Mouse (Mus musculus) heart, postnatal 25 days (tissue): Measurements from ENCODE around the gene Ddx46. TPM values are rescaled to one million over a fixed set of nuclear protein-coding genes. Genes with fewer than 3 reads are reported as not detected.
"Not testable (repeated sequence)": the region's sequence is repeated elsewhere in the genome, so short reads cannot be mapped to it uniquely, and the experiment has no call there.

Source experiments
- DNase-seq: peaks from one replicate; pipeline ENCODE4 v3.0.0; 2022; ENCODE audit warnings: low spot score
- intact Hi-C: fragments of 180-260 bp; cut with DNase I; formaldehyde crosslinking; loops from one replicate; pipeline ENCODE4 v1.15.1; 2025
- total RNA-seq, 2 experiments: library from RNA; stranded (reverse); gene quantifications; 2 replicates each; pipeline ENCODE4 v1.2.3; 2021

Gene Ddx46
- total RNA-seq = 10 to 100 TPM; 18.9 to 23.5 TPM

DNA sequence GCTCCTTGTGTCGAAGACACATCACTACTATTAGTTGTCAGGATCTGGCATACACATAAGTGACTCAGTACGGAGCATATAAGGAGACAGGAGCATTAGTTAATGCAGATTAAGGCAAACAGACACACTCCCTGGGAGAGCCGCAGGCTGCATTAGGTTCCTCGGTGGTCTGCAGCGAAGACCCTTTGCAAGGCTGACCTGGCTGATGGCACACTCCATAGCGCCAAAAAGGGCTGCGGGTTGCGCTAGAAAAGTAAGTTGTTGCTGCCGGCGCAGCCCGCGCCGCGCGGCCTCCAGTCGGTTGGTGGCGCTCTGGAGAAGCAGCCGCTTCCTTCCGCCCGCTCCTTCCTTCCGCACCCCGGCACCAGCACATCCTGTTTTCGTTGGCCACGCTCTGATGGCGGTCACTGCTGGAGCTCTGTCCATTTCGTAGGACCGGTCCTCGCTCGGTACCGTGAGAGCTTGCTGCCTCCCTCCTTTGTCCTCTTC, at the start of gene Ddx46:
TSS of gene Ddx46 (plus strand) at position 389 of the 489 bp plus-strand sequence.
- peak; percentile 68 for DNase-seq

DNA sequence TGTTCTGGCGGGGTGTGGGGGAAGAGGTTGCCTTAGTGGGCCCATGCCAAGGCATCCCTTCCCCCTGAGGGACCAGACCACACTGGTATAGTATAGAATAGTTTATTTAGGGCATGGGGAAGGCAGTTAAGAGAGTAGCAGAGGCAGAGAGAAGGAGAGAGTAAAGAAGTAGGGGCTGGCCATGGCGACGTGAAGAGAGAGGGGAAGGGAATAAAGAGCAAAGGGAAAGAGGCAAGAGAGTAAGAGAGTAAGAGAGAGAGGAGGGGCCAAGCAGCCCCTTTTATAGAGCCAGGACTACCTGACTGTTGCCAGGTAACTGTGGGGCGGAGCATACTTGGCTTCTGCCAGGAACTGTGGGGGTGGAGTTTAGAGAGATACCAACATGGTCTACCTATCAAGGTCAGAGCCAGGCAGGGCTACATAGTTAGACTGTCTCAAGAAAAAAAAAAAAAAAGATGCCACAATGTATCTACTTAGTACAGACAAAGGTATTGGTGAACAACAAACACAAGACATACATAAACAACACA, 42.8 kb upstream of the Ddx46 start:
- intact Hi-C loops = loop anchor here (2.0 kb wide), 1 partner anchor 19 kb away; the partner anchor contains the start of gene Tmed9
- no peak for DNase-seq

More for the DNA sequence above, at the start of gene Ddx46:
- intact Hi-C loops = no loop called here

DNA sequence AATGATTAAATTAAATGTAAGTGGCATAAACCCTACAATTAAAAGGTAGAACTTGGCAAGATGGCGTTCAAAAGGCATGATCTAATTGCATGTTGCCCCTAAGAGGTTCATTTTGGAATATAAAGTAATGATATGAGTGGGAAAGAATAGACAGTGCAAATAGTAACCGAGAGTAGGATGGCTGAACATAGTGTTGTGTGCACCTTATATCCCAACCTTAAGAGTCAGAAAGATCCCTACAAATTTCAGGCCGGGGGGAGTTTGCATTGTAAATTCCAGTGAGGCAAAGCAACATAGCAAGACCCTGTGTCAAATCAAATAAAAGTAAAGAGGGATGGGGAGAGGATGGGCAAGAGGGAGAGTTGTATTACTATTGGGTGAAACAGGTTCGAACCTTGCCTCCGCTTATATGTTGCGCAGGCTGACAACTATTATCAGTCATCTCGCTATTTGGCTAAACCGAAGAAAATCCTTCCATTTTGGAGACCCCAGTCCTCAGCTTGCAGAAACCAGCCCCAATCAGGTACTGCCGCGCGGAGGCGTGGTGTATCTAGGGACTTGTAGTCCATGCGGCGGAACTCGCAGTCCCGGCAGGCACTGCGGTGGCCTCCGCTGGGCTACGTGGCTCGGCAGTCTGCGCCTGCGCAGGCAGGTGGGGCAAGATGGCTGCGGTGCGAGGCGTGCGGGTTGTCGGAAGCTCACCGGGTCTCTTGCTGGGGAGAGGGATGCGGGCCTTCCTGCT, 42.1 kb upstream of the Ddx46 start:
- intact Hi-C loops = no loop called here
- peak; percentile 91 for DNase-seq

DNA sequence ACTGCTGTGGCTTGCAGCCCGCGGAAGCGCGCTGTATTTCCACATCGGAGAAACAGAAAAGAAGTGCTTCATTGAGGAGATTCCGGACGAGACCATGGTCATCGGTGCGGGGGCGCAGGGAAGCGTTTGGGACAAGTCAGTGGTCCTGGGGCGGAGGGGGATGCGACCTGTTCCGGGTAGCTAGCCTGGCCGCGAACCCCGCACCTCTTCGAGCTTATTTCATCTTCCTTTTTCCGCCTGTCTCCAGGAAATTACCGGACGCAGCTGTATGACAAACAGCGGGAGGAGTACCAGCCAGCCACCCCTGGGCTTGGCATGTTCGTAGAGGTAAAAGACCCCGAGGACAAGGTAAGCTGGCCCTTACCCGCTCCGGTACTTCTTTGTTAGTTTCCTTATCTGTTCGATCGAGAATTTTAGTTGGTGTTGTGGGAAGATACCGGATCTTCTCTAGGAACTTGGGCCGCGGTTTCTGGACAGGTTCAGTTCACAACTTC, 41.5 kb upstream of the Ddx46 start:
- DNase-seq = no peak
- intact Hi-C loops = no loop called here

DNA sequence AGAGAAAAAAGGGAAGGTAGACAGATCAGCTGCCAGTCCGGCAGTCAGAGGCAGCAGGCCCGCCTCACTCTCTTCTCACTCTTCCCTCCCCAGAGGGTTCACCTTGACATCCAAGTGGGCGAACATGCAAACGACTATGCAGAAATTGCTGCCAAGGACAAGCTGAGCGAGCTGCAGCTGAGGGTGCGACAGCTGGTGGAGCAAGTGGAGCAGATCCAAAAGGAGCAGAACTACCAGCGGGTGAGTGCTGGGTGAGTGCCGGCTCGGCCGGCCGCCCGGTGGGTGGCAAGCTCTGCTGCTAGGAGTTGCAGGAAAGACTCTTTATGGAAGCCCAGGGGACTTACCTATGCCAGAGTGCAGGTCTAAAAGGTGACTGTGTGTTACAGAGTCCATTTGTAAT, 39.5 kb upstream of the Ddx46 start:
- intact Hi-C loops = no loop called here
- no peak for DNase-seq

DNA sequence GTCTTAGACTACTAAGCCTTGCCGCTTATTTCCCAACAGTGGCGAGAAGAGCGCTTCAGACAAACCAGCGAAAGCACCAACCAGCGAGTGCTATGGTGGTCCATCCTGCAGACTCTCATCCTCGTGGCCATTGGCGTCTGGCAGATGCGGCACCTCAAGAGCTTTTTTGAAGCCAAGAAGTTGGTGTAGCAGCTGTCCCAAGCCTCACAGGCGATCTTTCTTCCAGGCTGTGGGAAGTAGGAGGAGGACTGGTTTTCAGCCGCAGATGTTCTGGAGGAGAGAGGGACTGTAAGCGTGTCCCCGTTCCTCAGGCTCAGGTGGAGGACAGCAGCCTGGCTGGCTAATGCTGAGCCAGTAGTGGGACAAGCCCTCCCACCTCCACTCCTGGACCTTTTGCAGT, 38.0 kb upstream of the Ddx46 start:
- no peak for DNase-seq
- intact Hi-C loops = no loop called here

DNA sequence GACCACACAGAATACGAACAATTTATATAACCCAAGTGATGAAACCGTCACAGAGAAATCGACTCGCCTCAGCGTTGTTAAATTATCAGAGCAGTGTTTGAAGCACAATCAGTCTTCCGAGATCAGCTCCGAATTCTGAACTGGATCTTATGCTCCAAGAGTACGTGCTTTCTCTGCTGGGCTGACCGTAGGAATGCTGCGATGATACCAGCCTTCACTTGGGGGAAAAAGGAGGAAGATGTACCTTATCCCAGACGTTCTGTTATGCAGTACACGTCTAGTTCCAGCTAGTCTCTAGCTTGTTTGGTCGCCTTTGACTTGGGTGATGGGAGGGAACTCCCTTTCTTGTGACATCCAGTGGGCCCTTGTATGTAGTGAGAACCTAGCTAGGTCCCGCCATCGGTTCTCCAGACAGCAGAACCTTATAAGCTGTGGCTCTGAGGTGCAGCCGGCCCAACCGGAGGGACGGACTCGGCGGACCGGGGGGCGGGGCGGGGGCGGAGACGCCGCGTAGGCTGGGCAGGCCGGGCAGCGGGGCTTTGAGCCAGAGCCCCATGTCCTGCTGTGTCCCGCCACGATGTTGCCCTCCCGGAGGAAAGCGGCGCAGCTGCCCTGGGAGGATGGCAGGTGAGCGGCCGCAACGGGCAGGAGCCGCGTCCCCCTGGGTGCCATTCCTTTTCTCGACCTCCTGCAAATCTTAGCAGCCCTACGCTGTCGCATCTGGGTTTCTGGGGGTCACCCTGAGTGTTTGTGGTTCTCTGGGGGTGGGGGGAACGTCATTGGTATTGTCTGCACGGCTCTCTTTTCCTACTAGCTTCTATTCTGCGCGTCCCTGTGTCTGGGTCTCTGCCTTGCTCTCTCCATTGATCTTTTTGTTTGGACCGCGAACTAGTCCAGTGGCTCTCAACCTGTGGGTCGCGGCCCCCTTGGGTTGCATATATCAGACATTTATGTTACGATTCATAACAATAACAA, 35.0 kb upstream of the Ddx46 start, which contains the start of gene B4galt7:
TSS of gene B4galt7 (plus strand) at position 331 of the 975 bp plus-strand sequence.
- peak; percentile 73 for DNase-seq
- intact Hi-C loops = loop anchor here (1.0 kb wide), 1 partner anchor 22 kb away; no protein-coding TSS in a partner anchor

DNA sequence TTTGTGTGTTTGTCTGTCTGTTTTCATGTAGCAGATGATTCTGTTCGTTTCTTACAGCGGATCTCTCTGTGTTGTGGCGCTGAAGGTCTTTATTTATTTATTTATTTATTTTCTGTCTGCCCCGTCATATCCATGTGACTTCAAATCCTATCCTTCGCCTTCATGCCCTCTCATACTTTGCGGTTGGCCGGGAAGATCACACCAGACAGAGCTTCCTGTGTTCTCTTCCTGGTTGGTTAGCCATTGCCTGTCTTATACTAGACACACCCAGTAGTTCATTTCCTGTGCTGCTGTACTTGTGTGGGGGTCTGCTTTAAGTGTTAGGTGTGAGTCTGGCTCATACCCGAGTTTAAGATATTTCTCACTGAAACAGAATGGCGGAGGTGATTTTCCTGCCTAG, 34.2 kb upstream of the Ddx46 start:
- no peak for DNase-seq
- intact Hi-C loops = loop anchor here (1.0 kb wide), 1 partner anchor 128 kb away; no protein-coding TSS in a partner anchor

DNA sequence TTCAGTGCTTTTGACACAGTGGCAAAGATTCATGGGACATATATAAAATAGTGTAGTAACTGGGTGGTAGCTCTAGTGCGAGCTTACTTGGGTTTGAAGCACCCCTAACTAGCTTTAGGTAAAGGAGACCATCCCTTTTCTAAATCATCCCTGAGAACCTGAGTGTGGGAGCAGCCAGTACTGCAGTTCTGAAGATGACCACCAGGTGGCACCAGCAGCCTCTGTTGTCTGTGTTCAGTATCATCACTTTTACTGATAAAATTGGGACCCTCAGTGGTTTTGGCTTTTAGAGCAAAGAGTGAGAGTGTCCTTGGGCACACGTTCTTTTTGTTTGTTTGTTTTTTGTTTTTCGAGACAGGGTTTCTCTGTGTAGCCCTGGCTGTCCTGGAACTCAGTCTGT, 33.2 kb upstream of the Ddx46 start:
- intact Hi-C loops = loop anchor here (1.0 to 2.0 kb wide), 3 partner anchors 17 to 127 kb away; no protein-coding TSS in a partner anchor
- peak; percentile 28 for DNase-seq

DNA sequence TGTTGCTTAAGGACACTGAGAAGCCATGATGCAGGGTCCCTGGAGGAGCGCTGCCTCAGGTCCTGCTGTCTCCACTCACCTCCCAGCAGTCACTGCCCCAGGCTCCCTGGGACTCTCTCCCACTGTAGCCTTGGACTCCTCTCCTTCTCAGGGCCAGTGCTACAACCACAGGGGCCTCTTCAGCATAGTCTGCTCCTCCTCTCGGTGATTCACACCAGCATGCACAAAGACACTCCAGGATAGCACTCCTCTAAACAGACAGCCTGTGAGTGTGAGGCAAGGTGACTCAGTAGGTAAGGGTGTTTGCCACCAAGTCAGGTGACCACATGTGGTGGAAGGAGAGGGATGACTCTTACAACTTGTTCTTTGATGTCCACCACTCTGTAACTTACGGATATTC, 30.2 kb upstream of the Ddx46 start:
- intact Hi-C loops = no loop called here
- no peak for DNase-seq

DNA sequence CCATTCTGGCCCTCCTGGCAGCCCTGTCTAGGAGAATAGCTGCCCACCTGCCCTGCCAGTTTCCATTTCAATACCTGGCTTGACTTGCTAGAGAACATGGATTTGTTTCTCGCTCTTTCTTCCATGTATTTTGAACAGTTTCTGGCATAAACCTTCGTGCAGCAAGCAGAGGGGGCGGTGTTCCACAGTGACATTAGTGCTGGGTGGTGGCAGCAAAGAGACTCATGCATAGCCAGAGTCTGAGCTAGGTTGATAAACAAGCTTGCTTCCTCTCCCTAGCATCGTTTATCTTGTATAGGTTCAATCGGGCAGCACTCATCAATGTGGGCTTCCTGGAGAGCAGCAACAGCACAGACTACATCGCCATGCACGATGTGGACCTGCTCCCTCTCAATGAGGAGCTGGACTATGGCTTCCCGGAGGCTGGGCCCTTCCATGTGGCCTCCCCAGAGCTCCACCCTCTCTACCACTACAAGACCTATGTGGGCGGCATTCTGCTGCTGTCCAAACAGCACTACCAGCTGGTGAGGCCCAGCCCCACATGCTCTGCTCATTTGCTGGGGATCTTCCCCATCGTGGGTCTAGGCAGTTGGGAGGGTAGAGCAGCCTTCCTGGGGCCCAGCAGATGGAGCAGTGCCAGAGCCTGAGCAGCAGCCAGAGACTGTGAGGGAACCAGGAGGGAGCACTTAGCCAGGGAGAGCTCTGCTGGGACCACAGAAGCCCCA, 27.8 kb upstream of the Ddx46 start:
- intact Hi-C loops = no loop called here
- no peak for DNase-seq

DNA sequence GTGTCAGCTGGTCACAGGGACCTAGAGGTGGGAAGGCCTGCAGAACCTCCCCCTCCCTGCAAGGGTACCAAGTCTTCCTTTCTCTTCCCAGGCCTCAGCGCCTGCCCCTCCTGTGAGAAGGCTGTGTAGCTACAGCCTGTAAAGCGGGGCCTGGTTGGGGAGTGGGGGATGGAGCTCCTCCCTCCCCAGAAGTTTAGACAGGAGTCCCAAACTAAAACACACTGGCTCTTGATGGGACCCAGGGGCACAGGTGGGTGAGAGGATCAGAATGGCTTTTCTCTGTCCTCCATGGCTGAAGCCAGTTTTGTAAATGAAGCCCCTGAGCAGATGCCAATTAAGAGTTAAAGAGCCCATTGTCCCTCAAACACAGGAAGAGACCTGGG, 27.2 kb upstream of the Ddx46 start:
- DNase-seq = no peak
- intact Hi-C loops = no loop called here

DNA sequence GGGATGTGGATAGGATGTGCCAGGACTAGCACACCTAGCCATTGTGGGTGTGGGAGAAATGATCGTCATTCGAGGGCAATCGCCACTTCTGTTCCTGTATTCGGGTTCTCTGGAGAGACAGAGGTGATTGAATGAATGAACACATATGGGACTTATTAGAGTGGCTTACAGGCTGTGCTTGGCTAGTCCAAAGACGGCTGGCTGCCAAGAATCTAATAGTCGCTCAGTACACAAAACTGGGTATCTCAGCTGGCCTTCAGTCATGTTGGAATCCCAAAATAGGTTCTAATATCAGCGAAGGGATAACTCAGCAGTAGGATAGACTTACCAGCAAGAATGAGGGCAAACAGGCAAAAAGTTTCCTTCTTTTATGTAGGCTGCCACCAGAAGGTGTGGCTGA, 22.8 kb upstream of the Ddx46 start:
- intact Hi-C loops = no loop called here
- no peak for DNase-seq

DNA sequence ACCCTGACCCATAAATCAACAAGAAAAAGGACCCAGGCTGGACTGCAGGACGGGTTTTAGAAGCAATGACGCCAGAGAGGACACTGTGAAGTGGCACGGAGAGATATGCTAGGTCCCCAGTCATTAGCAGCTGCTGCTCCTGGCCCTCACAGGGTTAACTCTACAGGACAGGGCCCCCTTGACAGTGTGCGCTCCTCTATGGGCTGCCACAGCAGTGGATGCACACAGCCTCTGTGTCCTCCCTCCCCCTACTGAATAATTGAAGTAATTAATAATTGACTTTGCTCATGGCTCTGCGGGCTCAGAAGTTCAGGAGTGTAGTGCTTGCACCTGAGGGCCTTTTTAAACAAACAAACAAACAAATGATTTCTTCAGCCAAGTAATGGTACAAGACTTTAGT, 21.4 kb upstream of the Ddx46 start:
- no peak for DNase-seq
- intact Hi-C loops = no loop called here

DNA sequence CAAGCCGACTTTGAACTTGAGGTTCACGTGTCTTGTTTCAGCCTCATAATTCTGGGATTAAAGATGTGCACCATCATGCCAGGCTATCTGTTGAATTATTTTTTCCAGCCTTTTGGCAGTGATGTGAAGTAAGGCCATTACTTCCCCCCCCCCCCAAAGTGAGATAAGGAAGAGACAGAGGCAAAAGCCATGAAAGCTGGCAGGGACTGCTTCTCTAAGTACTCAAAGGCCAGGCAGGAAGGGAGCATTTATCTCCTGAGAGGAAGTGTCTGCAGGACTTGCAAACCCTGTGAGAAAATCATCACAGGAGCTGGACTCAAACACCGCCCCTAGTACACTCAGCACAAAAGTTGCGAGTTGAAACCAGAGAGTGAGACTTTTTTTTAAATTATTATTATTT, 15.5 kb upstream of the Ddx46 start:
- no peak for DNase-seq
- intact Hi-C loops = loop anchor here (2.0 kb wide), 1 partner anchor 17 kb away; no protein-coding TSS in a partner anchor

DNA sequence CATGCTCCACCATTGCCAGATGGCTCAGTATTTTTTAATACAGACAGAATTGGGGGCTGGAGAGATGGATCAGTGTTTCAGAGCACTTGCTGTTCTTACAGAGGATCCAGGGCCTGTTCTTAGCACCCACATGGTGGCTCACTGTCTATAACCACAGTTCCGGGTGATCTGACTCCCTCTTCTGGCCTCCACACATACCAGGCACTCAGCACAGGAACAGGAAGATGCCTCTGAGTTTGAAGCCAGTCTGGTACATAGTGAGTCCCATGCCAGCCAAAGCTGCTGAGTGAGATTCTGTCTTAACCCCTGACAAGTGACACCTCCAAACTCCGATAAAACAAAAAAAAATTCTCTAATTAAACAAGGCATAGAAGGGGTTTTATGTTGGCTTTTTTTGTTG, 14.6 kb upstream of the Ddx46 start:
- intact Hi-C loops = no loop called here

DNA sequence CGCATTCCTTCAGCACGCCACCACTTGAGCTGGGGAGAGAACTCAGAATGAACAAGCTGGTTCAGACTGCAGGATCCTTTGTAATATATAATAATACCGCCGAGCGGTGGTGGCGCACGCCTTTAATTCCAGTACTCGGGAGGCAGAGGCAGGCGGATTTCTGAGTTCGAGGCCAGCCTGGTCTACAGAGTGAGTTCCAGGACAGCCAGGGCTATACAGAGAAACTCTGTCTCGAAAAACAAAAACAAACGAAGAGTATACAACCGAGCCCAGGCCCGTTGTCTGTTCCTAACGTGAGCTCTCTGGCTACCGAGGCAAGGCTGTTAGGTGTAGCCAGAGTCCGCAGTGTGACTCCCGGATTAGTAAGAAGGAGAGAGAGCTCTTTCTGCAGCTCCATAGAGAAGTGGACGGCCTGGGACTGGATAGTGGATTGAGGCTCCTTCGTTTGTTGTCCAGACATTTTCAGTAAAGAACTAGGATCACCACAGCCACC, 12.6 kb upstream of the Ddx46 start:
- DNase-seq = not testable (repeated sequence)
- intact Hi-C loops = loop anchor here (1.0 kb wide), 1 partner anchor 23 kb away; the partner anchor contains the start of gene B4galt7

More for the DNA sequence above, 14.6 kb upstream of the Ddx46 start:
- DNase-seq = no peak

DNA sequence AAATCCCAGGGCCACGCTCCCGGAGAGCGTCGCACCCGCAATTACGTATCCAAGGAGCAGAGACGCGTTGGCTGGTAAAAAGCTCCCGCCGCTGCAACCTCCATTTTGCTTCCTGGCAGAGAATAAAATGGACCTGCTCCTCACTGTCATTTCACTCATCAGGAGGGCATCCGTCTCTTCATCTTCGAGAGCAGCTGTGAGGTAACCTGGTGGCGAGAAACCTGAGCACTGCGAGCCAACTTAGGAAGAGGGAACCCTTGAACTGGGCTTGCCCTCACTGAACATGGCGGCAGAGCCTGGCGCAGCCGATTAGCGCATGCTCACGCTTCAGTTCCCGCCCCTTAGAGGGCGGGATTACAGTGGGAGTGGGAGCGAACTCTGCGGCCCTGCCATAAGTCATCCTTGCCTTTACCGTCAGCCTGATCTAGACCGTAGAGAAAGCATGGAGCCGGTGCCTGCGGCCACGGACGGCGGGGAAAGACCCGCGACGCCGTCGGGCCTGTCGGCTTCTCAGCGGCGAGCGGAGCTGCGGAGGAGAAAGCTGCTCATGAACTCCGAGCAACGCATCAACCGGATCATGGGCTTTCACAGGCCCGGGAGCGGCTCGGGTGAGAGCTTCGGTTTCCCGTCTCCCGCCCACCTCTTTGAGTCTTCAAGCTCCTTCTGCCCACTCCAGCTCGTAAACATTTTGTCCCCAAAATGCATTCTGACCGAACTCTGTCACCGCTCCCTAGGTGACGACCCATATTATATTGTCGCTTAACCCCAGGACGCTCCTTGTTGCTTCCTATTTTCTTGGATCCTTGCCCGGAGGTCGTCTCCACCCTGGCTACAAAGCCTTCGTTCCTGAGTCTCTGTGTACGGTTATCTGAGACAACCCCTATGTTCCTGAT, 11.9 kb upstream of the Ddx46 start, which contains the start of gene Caml:
TSS of gene Caml (plus strand) at position 357 of the 893 bp plus-strand sequence.
- intact Hi-C loops = loop anchor here (1.0 kb wide), 1 partner anchor 24 kb away; the partner anchor contains the start of gene B4galt7

More for the DNA sequence above, 11.9 kb upstream of the Ddx46 start, which contains the start of gene Caml:
- DNase-seq = peak; percentile 80
